Comparison of ENCODE assay signal across 2 mouse cellular contexts in the genomic region with DNA sequence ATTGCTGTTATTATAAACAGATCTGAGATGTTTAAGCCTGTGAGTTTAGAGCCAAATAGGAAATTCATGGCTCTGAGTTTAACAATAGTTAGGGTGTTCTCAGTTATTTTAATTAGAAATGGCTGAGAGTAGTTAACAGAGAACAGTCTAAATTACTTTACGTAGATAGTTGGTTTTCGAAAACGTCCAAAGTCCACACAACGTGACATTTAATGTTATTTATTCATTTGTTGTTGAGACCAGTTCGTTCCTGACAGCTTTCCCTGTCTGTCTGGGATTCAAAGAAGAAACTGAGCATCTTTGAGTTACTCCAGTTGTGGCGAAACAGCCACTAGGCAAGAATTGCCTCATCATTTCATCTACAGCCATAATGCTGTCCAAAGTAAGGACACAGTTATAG. TPM values are rescaled to one million over a fixed set of nuclear protein-coding genes. Genes with fewer than 3 reads are reported as not detected.
"Had no signal": no experiment of that assay in that cellular context is flagged by ENCODE, and none has a peak within 500 bp of the region (broad histone marks: within the 10 kb centered on the region; RNA-seq: fewer than 3 reads in every experiment).

No protein-coding gene starts in this region.

RNA-seq across cellular contexts. Expression of gene Cldn15, which starts 26.4 kb away (rescaled TPM):
- polyA plus RNA-seq: forebrain, embryonic 11.5 days; forebrain, embryonic 14.5 days had no signal
